Mouse (Mus musculus) yolk sac, embryonic 10.5 days (tissue): ENCODE data around the gene Rab43.
A peak's percentile ranks its signal among the peaks of the same experiment; 100 is the strongest.

ENCODE experiments used
- DNase-seq: peaks from one replicate; pipeline ENCODE4 v3.0.0-alpha.2; 2017; ENCODE audit warnings: low spot score

The Rab43 gene

DNA sequence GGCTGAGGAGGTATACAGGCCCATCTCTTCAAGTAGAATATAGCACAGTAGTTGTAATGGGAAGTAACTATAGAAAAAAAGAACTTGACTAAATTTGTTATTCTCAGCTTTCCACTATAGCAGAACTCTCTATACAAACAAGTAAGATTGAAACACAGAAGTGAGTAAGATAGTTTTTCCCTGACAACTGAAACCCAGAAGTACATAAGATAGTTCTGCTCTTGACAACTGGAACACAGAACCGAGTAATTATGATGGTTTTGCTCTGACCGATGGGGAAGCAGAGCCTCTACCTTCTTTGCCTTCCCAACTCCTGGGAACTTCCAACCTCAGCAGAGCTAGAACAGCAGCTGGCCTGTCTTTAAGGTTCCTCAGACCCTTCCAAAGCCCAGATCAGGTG lies 2.8 kb downstream of the Rab43 start:
- DNase-seq, result no peak

DNA sequence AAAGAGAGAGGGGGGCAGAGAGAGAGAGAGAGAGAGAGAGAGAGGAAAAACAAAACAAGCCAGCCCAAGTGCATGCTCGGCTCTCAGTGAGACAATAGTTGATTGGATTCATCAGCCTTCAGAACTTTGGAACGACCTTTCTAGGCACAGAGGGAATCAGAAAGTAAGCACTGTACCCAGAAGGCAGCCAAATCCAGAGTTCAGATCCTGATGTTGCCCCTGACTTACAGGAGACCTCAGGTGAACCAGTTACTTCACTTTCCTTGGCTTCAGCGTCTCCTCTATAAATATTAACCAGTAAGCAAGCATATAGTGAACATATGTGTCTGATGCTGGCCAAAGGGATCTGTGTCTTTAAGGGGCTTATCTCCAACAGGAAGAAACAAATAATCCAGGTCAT lies 3.4 kb downstream of the Rab43 start:
- DNase-seq, result peak; percentile 24

GRCm38 (mm10) chr6:87807735-87808440 lies 4.1 kb downstream of the Rab43 start:
- no peak for DNase-seq

DNA sequence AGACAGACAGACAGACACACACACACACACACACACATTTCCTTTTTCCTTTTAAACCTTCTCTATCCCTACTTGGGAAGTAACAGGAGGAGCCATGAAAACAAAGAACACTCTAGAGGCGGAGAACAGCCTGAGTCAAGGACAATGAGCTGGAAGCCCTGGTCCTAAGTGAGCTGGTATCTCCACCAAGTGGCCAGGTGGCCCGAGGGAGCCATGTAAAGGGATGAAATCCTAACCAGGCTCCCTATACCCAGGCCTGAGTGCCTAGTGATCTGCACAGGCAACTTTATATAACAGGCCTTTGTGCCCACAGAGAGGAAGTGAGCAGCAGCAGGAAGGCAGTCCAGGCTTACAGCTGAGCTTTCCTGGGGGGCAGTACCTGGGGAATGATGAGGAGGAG lies 5.1 kb downstream of the Rab43 start:
- DNase-seq, result no peak

DNA sequence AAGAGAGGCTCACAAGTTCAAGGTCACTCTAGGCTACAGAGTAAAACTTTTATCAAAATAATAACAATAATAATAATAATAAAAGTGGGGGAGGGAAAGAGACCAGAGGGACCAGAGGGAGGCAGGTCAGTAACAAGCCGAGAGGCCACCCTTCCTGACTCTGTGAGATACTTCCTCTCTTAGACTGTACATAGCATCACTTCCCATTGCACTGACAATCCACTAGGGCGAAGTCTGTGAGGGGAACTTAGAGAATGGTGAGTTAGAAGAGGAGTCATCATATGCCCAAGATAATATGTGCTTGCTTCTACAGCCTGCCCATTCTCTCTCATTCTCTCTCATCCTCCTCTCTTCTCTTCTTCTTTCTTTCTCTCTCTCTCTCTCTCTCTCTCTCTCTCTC lies 5.9 kb downstream of the Rab43 start:
- DNase-seq, result no peak

- no peak for DNase-seq
These were observed 6.5 kb downstream of the Rab43 start for GRCm38 (mm10) chr6:87805448-87805847.

GRCm38 (mm10) chr6:87804886-87805285 lies 7.1 kb downstream of the Rab43 start:
- no peak for DNase-seq

- no peak for DNase-seq
These were observed 7.9 kb downstream of the Rab43 start for GRCm38 (mm10) chr6:87804036-87804435.

DNA sequence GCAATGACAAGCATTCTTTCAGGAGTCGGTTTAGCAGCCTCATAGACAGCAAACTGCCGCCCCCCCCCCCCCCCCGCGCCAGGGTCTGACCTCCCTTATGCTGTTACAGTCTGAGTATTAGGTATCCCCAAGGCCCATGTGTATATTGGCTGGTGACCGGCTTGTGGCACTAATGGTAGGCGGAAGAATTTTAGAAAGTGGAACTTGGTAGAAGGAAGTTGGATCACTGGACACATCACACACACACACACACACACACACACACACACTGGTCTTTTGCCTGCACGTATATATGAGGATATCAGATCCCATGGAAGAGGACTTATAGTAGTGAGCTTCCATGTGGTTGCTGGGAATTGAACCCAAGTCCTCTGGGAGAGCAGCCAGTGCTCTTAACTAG lies 9.5 kb downstream of the Rab43 start:
- DNase-seq, result no peak

GRCm38 (mm10) chr6:87799576-87799975 lies 12.4 kb downstream of the Rab43 start:
- DNase-seq, result no peak

DNA sequence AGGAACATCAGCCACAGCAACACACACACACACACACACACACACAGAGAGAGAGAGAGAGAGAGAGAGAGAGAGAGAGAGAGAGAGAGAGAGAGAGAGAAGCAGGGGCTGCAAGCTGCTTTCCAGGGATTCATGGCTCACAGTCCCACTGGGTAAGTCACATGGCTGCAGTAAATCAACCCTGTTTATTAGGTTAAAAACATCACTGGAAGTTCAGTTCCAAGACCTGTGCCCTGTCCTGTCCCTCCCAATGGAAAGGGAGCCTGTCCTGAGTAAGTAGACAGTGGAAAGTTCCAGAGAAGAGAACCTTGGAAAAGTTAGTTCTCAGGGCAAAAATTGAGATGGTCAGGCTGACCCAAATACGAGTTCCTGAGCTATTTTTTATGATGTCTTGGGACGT lies 14.6 kb downstream of the Rab43 start:
- no peak for DNase-seq

DNA sequence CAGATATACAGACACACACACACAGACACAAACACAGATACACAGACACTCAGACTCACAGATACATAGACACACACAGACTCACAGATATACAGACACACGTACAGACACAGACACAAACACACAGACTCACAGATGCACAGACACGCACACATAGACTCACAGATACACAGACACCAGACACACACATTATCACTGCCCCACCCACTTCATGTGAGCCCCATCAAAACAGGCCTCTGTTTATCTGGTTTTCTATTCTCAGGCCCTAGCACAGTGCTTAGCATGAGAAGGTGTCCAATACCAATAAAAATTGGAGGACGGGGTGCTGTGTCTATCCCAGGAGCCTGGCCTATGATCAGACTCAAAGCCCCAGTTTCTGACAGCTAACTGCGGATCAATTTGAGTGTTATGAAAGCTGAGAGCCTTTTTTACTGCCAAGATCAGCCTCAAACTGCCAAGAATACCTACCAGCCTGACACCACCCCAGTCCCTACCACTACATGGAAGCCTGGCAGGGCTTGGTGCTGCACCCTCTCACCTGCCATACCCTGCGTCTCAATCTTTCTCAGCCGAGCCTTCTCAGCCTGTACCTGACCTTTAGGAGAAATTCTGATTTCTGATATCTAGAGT lies 15.6 kb downstream of the Rab43 start:
- no peak for DNase-seq

GRCm38 (mm10) chr6:87795385-87796150 lies 16.4 kb downstream of the Rab43 start:
- DNase-seq, result no peak

GRCm38 (mm10) chr6:87793821-87794510 lies 18.0 kb downstream of the Rab43 start:
- DNase-seq, result no peak

DNA sequence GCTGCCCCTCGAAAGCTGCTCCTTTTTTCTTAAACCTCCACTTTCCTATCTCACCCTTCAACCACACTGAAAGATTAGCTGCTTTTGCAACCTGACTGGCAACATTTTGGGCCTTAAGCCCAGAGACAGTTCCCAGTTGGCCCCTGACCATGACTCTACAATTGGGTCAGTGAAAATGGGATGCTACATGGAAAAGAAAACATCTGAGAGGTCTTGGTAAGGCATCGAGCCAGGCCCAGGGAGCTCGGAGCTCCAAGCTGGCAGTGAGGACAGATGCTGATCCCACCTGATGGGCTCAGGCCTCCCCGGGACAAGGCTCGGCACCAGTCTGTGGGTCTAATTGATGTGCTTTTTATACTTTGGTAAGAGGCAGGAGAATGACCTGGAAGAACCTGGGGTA lies 20.1 kb downstream of the Rab43 start:
- no peak for DNase-seq

GRCm38 (mm10) chr6:87790779-87791480 lies 21.0 kb downstream of the Rab43 start:
- DNase-seq, result peak; percentile 34

DNA sequence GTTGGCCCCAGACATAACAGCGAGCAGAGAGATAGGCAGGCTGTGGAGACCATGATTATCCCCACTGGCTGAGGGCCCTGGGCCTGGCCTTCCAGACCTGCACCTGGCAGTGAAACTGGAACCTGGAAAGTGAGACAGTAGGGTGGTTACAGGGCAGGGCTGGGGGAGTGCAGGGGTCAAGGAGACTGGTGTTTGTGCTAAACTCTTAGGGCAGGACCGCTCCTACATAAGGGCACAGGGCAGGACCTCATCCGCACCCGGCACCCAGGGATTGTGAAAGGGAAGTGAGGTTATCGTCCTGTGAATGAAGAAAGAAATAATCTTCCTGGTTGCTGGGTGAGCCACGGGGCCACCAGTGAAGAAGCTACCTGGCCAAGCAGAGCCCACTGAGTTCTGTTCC lies 22.2 kb downstream of the Rab43 start:
- no peak for DNase-seq

DNA sequence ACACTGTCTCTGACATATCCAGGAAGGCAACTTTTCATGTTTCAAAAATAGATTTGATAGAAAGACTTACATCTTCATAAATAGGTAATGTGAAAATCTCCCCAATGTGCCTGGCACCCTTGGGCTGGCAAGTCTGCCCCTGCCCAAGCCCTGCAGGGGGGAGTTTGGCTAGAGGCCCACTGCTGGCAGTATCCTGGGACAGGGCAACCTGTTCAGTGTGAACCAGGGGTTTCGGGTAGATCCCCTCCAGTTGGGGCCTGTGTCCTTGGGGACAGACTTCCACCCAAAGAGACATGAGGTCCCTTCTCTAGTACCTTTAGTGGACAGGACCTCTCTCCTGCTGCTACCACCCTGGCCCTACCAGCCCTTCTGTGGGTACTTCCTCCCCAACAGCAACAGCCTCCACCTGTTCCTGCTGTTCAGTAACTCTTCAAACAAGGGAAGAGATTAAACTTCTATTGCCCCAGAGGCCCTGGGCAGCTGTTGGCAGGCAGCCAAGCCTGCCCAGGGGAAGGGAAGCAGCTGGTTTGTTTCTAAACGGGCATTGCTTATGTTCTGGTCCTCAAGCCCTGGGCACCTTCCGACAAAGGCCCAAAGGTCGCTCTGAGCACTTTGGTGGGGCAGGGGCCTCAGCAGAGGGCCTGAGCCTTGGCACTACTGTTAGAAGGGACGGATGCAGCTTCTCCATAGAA lies 22.9 kb downstream of the Rab43 start:
- no peak for DNase-seq

- DNase-seq, result no peak
These were observed 23.6 kb downstream of the Rab43 start for GRCm38 (mm10) chr6:87788266-87788895.

GRCm38 (mm10) chr6:87787108-87787890 lies 24.7 kb downstream of the Rab43 start:
- no peak for DNase-seq
